Mouse (Mus musculus) c-Kit-negative CD71-positive TER-119-positive erythroid progenitor cells, embryonic 14.5 days (primary cell): ENCODE measurements around the gene BC024063.
"Not testable (repeated sequence)": the region's sequence is repeated elsewhere in the genome, so short reads cannot be mapped to it uniquely, and the experiment has no call there.

ENCODE experiments used
- DNase-seq: peaks from one replicate; pipeline ENCODE4 v3.0.0-alpha.2; 2013; ENCODE audit warnings: low read depth, low spot score

Gene BC024063

DNA sequence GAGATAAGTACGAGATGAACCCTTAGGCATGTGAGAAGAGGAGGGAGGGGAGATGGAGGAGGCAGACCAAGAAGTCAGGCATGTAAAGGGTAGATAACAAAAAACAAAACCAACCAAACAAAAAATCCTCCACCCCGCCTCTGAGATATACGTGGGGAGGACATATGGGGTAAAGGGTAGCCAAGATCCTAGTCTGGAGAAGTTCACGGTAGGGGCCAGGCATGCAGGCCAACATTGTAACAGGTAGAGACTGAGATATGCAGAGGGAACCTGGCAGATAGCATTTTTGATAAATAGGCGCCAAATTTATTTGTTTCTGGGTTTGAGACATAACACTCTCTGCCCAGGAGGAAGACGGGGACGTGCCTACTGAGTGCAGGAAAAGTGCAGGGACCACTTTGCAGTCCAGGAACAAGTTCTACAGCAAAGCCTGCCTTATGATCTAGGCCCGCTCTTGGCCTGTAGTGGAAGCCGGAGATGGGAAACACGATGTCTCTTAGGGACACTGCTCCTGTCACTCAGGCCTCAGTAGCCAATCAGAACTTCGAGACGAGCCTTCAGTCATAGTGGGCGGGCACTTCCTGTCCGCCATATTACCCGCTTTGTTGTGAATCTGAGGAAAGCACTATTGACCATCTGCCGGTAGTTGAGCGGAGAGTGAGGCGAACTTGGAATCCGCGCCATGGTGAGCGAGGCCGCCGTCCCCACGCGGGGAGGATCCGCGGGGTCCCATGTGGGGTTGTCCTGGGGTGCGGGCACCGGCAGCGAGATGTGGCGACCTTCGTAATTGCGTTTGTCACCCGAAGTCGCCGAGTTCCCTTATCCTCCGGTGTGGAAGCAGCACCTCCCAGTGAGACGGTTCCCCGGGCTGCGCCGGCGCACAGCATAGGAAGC, at the start of gene BC024063:
TSS of gene BC024063 (plus strand) at position 626 of the 894 bp plus-strand sequence.
- peak; percentile 28 for DNase-seq

DNA sequence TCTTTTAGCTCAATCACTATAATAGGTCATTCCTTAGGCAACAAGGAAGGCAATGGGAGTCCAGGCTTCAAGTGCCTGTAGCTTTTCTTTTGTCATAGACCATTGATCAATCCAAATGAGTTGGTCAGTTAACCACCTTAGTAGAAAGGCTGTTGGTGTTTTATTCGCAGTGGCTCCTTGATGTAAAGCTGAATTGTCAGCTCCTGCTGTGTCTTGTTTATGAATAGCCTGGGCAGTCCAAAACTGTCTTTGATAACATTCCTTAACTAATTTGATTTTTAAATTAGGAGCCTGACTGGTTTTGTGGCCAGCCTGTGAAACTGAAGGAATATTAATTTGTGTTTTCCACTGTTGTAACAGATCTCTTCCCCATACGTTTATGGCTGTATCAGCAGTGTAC, 41.0 kb upstream of the BC024063 start:
- no peak for DNase-seq

- no peak for DNase-seq
Observed at GRCm38 (mm10) chr10:82046603-82047002, 36.5 kb upstream of the BC024063 start.

GRCm38 (mm10) chr10:82047597-82048459, 35.3 kb upstream of the BC024063 start, which contains the start of gene Zfp873:
Zfp873 (plus strand) TSS chr10:82048123.
- peak; percentile 40 for DNase-seq

- not testable (repeated sequence) for DNase-seq
Observed at GRCm38 (mm10) chr10:82048460-82048804, 34.7 kb upstream of the BC024063 start.

GRCm38 (mm10) chr10:82083622-82083971, 444 bp downstream of the BC024063 start:
- not testable (repeated sequence) for DNase-seq

DNA sequence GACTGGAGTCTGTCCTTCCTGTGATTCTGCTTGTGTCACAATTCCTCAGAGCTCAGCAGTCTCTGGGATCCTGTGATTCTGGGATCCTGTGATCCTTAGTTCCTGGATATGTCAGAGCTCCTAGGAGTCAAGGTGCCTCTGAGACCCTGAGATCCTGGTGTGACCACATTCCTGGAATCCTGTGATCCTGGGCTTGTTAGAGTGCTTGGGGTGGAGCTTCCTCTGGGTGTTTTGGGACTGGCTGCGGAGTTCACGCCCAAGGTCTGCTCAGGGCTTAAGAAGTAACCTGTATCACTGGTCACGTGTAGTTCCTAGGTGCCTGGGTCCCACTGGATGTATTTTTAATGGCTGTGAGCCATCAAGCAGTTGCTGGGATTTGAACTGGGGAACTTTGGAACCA, 34.1 kb downstream of the BC024063 start:
- DNase-seq = no peak

DNA sequence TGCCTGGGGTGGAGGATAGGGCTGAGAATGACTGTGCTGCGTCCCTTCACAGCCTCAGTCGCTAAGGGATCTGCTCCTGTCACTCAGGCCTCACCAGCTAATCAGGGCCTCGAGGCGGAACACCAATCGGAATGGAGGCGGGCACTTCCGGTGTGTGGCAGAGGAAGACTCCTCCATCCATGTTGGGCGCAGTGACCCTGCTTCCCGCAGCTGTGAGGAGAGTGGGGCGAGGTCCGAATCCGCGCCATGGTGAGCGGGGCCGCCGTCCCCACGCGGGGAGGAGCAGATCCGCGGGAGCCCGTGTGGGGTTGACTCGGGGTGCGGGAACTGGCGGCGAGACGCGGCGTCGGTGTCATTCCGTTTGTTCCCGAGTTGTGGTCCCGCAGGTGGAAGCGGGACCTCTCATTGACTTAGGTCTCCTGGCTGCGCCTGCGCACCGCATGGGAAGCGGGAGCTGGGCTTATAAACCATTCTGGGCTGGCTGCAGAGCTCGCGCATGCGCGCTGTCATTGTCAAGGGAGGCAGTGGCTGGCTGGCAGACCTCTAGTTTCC, 44.8 kb downstream of the BC024063 start, which contains the start of gene AU041133:
TSS of gene AU041133 (plus strand) at position 164 of the 552 bp plus-strand sequence.
- peak; percentile 25 for DNase-seq

- DNase-seq = no peak
Observed at GRCm38 (mm10) chr10:82145282-82145681, 62.1 kb downstream of the BC024063 start.

- no peak for DNase-seq
Observed at GRCm38 (mm10) chr10:82147571-82147970, 64.4 kb downstream of the BC024063 start.
